Mouse (Mus musculus) forelimb bud, embryonic 11.5 days (tissue): Measurements from ENCODE around the gene Rbbp7.

Experiments
- DNase-seq: peaks from one replicate; pipeline ENCODE4 v3.0.0-alpha.2; 2012; ENCODE audit warnings: low read depth, low spot score

Rbbp7 gene

GRCm38 (mm10) chrX:162800371-162800770 is 40.2 kb downstream of the Rbbp7 start:
- peak; percentile 44 for DNase-seq

GRCm38 (mm10) chrX:162828016-162828415 is 67.8 kb downstream of the Rbbp7 start:
- no peak for DNase-seq
